Mouse (Mus musculus) heart, postnatal 0 days (tissue): ENCODE results near the gene Col4a1. TPM values are rescaled to one million over a fixed set of nuclear protein-coding genes. Genes with fewer than 3 reads are reported as not detected.

Experiments
- ATAC-seq: fragments of 200-750 bp; cut with Nextera tagmentation; 2 replicates; pipeline ENCODE4 v1.8.0; 2017; ENCODE audit warnings: low read depth, moderate number of reproducible peaks, moderate library complexity; ENCODE audit not compliant: insufficient read depth
- DNase-seq: peaks from one replicate; pipeline ENCODE4 v3.0.0-alpha.2; 2016; ENCODE audit warnings: low spot score
- H3K27ac ChIP-seq: fragments of 300-500 bp; sonication (generic); 2 replicates; pipeline ENCODE4 v1.5.1; 2014; ENCODE audit warnings: low read depth, mild to moderate bottlenecking
- H3K27me3 ChIP-seq: fragments of 300-500 bp; sonication (generic); 2 replicates; pipeline ENCODE4 v1.6.1; 2014; ENCODE audit warnings: low read length, mixed read lengths; ENCODE audit not compliant: control insufficient read depth, insufficient read depth
- H3K36me3 ChIP-seq: fragments of 300-500 bp; sonication (generic); replicated peaks from 2 replicates; pipeline ENCODE4 v1.6.1; 2014; ENCODE audit warnings: low read length, mixed read lengths; ENCODE audit not compliant: control insufficient read depth, insufficient read depth
- H3K4me1 ChIP-seq: fragments of 300-500 bp; sonication (generic); 2 replicates; pipeline ENCODE4 v1.6.1; 2014; ENCODE audit warnings: antibody characterized with exemption; ENCODE audit not compliant: control insufficient read depth, insufficient read depth
- H3K4me2 ChIP-seq: fragments of 300-500 bp; sonication (generic); 2 replicates; pipeline ENCODE4 v1.6.1; 2014; ENCODE audit warnings: low read depth, mild to moderate bottlenecking, low read length, moderate library complexity
- H3K4me3 ChIP-seq: fragments of 300-500 bp; sonication (generic); 2 replicates; pipeline ENCODE4 v1.5.1; 2014; ENCODE audit warnings: low read depth, low read length
- H3K9ac ChIP-seq: fragments of 300-500 bp; sonication (generic); replicated peaks from 2 replicates; pipeline ENCODE4 v1.6.1; 2014; ENCODE audit warnings: low read depth, low read length, mixed read lengths
- H3K9me3 ChIP-seq: fragments of 300-500 bp; sonication (generic); replicated peaks from 2 replicates; pipeline ENCODE4 v1.6.1; 2016; ENCODE audit warnings: low read length; ENCODE audit not compliant: control insufficient read depth
- CTCF ChIP-seq: IDR thresholded peaks from 2 replicates; pipeline ENCODE4 v1.5.1; 2016; ENCODE audit warnings: antibody characterized with exemption, control low read depth, low read depth
- EP300 ChIP-seq: IDR thresholded peaks from 2 replicates; pipeline ENCODE4 v1.6.1; 2016; ENCODE audit warnings: antibody characterized with exemption, low read depth
- WGBS: fragments of 180-500 bp; shearing (Covaris S2); extraction: QIAGEN DNeasy Blood & Tissue Kit; methylation state at CpG from one replicate; pipeline ENCODE4 v1.1.7; 2014; 5-methylcytosine and 5-hydroxymethylcytosine counted together
- polyA plus RNA-seq: library from polyadenylated mRNA; unstranded; fragments of >200 nt; fragmentation: Nextera tagmentation; extraction: Ambion mirVana; gene quantifications from 2 replicates; pipeline ENCODE4 v1.2.1, GENCODE M21; 2015
- total RNA-seq: library from RNA; depleted of rRNA; stranded (reverse); fragments of >200 nt; gene quantifications from 2 replicates; pipeline ENCODE4 v1.2.3, GENCODE M21; 2014; ENCODE audit warnings: low replicate concordance

Col4a1 gene
- total and polyA plus RNA-seq, 2 experiments from 2014 or later: 191 to 921 TPM

DNA sequence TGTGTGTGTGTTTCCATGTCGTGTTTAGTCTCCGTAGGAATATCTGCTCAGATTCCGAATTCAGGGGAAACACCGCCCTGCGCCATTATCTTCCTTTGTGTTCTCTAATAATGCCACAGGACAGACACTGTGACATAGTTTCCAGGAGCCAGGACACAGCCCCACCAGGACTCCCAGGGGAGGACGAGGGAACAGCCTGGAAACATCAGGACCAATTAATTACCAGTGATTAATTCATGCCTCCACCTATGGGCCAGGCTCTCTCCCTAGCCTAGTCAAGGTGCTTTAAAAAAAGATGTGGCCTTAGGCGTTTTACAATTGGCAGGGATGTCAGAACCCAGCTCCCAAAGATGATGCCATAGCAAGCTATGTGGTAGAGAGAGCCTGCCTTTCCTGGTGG is 5.2 kb downstream of the Col4a1 start:
- H3K4me1 ChIP-seq: peaks cover 40% of the 10 kb centered on the region
- no peak overlapping the region for H3K9ac ChIP-seq
- H3K27me3 ChIP-seq: no peaks in the 10 kb centered on the region
- TF ChIP-seq EP300: no peak
- no peak for TF ChIP-seq CTCF
- H3K9me3 ChIP-seq: no peaks in the 10 kb centered on the region
- 67% methylated on average over 7 of the region's 7 CpGs for WGBS
- H3K27ac ChIP-seq: peak overlapping the region; percentile 40; the same call in 1 of the 2 replicates
- peaks cover 23% of the 10 kb centered on the region for H3K36me3 ChIP-seq
- H3K4me3 ChIP-seq: no peak overlapping the region
- DNase-seq (no peak), ATAC-seq (no peak)
- H3K4me2 ChIP-seq: 0 out of 2 replicates have a peak overlapping the region, but pooled peaks have one; percentile 12

- no peak for ATAC-seq
- no peak overlapping the region for H3K4me2 ChIP-seq
- no peaks in the 10 kb centered on the region for H3K9me3 ChIP-seq
- no peak overlapping the region for H3K9ac ChIP-seq
- H3K36me3 ChIP-seq: peaks cover 27% of the 10 kb centered on the region
- H3K27me3 ChIP-seq: no peaks in the 10 kb centered on the region
- 88% methylated on average over 1 of the region's 1 CpGs for WGBS
- TF ChIP-seq EP300 (no peak), CTCF (no peak)
- DNase-seq: no peak
- no peak overlapping the region for H3K27ac ChIP-seq
- H3K4me1 ChIP-seq: peaks cover 37% of the 10 kb centered on the region
- no peak overlapping the region for H3K4me3 ChIP-seq
Observed at GRCm38 (mm10) chr8:11305539-11305938, 7.1 kb downstream of the Col4a1 start.

DNA sequence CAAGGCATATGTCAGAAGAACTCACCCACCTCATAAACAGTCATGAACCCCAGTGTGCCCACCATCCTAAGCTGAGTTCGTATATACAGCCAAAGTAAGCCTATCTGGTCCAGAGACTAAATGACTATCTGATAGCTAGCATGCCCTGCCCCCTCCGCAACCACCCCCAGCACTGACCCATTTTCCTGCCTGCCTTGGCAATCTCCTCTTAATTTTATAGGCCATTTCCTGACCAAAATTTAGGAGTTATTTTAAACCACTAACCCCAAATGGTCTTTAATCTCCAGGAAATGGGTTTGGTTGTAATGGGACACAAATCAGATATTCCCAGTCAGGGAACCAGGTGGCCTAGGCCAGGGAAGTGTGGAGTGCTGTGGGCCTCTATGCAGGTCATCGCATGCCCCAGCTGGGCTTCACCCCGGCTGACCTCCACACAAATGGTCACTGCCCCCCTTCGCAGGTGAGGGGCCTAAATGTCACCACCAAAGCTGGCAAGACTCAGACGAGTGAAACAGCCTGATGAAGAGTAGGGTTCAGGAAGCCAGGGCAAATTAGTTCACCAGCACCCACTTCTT is 8.5 kb downstream of the Col4a1 start:
- Histone ChIP-seq H3K9ac (no peak overlapping the region), H3K4me3 (no peak overlapping the region), H3K4me1 (peaks cover 40% of the 10 kb centered on the region), H3K36me3 (peaks cover 32% of the 10 kb centered on the region), H3K4me2 (no peak overlapping the region), H3K9me3 (no peaks in the 10 kb centered on the region), H3K27me3 (no peaks in the 10 kb centered on the region), H3K27ac (no peak overlapping the region)
- ATAC-seq (no peak), DNase-seq (no peak)
- WGBS: 70% methylated on average over 6 of the region's 6 CpGs
- TF ChIP-seq EP300: no peak
- TF ChIP-seq CTCF: no peak

DNA sequence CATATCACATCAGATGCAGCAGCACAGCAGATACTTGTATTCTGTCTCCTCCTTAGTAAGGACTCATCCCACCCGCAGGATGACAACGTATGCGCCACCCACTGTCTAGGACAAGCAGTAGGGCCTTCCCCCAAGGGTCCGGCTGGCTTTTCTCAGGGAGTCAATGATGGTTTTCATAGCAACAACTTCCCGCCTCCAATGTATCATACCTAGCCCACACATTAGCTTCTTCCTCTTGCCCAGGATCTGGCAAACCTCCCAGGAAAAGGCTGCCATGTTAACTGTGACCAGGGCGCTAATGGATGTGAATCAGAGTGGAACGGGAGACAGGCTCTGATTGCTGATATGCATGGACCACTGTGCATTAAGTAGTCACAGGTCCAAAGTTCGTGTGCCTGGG is 12.2 kb downstream of the Col4a1 start:
- peaks cover 59% of the 10 kb centered on the region for H3K4me1 ChIP-seq
- 60% methylated on average over 8 of the region's 8 CpGs for WGBS

GRCm38 (mm10) chr8:11299317-11299602 is 13.4 kb downstream of the Col4a1 start:
- Histone ChIP-seq H3K4me2 (no peak overlapping the region), H3K4me1 (peaks cover 68% of the 10 kb centered on the region), H3K9ac (no peak overlapping the region), H3K27me3 (no peaks in the 10 kb centered on the region), H3K4me3 (no peak overlapping the region), H3K27ac (peak overlapping the region; percentile 89), H3K36me3 (peaks cover 15% of the 10 kb centered on the region), H3K9me3 (no peaks in the 10 kb centered on the region)
- no peak for ATAC-seq
- 62% methylated on average over 3 of the region's 3 CpGs for WGBS
- no peak for TF ChIP-seq CTCF
- no peak for TF ChIP-seq EP300
- no peak for DNase-seq

More for the DNA sequence above, 12.2 kb downstream of the Col4a1 start:
- Histone ChIP-seq H3K27ac (peak overlapping the region; percentile 89; the same call in 1 of the 2 replicates), H3K4me2 (no peak overlapping the region), H3K9ac (no peak overlapping the region), H3K4me3 (no peak overlapping the region), H3K36me3 (peaks cover 16% of the 10 kb centered on the region; the same call in 1 of the 2 replicates), H3K9me3 (no peaks in the 10 kb centered on the region), H3K27me3 (no peaks in the 10 kb centered on the region)
- DNase-seq (no peak), ATAC-seq (no peak)
- TF ChIP-seq EP300: no peak
- TF ChIP-seq CTCF: no peak
